Mouse (Mus musculus) retina, postnatal 7 days (tissue): ENCODE data around the gene Gm20481.
"Not testable (repeated sequence)": the region's sequence is repeated elsewhere in the genome, so short reads cannot be mapped to it uniquely, and the experiment has no call there.

Experiments used
- DNase-seq: peaks from one replicate; pipeline ENCODE4 v3.0.0-alpha.2; 2012; ENCODE audit warnings: low read depth, low spot score

The Gm20481 gene

GRCm38 (mm10) chr17:34975581-34976492 is 6.1 kb downstream of the Gm20481 start:
- DNase-seq = no peak

DNA sequence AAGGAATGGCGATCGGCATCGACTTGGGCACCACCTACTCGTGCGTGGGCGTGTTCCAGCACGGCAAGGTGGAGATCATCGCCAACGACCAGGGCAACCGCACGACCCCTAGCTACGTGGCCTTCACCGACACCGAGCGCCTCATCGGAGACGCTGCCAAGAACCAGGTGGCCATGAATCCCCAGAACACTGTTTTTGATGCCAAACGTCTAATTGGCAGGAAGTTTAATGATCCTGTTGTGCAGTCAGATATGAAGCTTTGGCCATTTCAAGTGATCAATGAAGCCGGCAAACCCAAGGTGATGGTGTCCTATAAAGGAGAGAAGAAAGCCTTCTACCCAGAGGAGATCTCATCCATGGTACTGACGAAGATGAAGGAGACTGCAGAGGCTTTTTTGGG is 7.3 kb downstream of the Gm20481 start:
- no peak for DNase-seq

- no peak for DNase-seq
These were observed 8.5 kb downstream of the Gm20481 start for GRCm38 (mm10) chr17:34978239-34978638.

DNA sequence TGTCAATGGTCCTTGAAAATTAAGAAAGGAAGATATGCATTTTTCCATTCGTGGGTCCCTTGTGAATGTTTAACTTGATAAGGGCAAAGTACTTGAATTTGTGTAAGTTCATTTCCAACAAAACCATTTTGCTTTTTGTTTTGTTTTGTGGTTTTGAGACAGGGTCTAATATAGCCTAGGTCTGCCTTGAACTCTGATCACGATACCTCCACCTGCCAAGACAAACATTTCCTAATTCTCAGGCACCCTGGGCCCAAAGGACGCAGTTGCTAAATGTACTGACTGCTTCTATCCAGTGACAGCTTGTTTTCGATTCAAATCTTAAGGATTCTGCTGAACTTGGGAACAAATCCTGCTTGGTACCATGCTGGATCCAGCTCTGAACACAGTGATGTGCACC is 9.9 kb downstream of the Gm20481 start:
- DNase-seq = no peak

DNA sequence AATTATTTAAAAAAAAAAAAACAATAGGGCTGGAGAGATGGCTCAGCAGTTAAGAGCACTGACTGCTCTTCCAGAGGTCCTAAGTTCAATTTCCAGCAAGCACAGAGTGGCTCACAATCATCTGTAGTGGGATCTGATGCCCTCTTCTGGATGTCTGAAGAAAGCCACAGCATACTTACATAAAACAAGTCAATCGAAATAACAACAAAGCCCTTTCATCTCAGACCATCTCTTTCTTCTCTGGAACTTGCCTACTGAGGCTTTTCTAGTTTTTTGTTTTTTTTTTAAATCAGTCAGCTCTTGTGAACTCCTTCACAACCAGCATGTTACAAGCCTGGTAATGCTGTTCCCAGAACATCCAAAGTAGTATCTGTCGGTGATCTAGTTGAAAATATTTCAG is 10.9 kb downstream of the Gm20481 start:
- DNase-seq = no peak

GRCm38 (mm10) chr17:34981690-34982180 is 12.0 kb downstream of the Gm20481 start, which contains the start of gene Lsm2:
TSS of gene Lsm2 (plus strand) at chr17:34981862.
- DNase-seq = peak; percentile 88

DNA sequence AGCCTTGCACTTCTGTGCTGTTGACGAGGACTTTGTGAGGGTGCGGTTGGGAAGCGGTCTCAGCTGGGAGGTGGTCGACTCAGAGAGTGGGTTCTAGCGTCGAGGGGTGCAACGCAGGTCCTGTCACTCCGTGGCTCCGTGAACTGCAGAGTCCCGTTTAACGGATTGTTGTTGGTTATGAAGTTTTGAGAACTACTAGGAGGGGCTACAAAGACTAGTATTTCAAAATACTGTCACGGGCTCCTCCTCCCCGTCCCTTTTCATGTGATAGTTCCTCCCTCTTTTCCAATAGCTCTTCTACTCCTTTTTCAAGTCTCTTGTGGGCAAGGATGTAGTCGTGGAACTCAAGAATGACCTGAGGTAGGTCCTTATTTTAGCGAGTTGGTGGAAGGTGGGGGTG is 12.6 kb downstream of the Gm20481 start:
- DNase-seq = no peak

GRCm38 (mm10) chr17:34984218-34984617 is 14.5 kb downstream of the Gm20481 start:
- no peak for DNase-seq

- no peak for DNase-seq
These were observed 25.0 kb downstream of the Gm20481 start for GRCm38 (mm10) chr17:34994751-34995150.

DNA sequence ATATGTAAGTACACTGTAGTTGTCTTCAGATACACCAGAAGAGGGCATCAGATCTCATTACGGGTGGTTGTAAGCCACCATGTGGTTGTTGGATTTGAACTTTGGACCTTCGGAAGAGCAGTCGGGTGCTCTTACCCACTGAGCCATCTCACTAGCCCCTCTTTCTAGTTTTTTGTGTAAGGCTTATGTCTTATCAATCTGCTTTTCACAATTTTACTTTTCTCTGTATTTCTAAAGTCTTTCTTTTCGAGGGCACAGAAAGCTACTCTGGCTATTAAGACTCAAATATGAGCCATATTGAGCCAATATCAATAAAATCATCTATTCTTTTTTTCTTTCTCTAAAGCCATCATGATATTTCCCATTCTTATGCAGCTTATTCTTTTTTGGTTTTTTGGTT is 25.5 kb downstream of the Gm20481 start:
- DNase-seq = not testable (repeated sequence)

DNA sequence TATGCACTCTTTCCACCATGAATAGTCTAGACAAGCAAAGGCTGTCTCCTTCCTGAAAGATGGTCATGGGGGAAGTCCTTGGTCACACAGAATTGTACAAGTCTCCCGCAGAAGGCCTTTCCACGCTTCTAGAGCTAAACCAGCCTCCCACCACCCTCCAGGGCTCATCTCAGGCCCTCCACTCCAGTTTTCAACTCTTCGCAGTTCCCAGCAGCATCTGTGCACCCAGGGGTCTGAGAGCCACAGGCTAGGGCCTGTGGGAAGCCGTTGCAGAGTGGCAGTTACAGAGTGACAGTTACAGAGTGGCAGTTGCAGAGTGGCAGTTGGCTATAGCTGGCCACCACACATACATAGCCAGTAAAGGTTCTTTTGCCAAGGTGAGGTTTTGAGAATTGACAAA is 26.2 kb downstream of the Gm20481 start:
- not testable (repeated sequence) for DNase-seq

GRCm38 (mm10) chr17:34996411-34997141 is 26.9 kb downstream of the Gm20481 start:
- DNase-seq = no peak

- DNase-seq = no peak
These were observed 27.4 kb downstream of the Gm20481 start for GRCm38 (mm10) chr17:34997142-34997483.

DNA sequence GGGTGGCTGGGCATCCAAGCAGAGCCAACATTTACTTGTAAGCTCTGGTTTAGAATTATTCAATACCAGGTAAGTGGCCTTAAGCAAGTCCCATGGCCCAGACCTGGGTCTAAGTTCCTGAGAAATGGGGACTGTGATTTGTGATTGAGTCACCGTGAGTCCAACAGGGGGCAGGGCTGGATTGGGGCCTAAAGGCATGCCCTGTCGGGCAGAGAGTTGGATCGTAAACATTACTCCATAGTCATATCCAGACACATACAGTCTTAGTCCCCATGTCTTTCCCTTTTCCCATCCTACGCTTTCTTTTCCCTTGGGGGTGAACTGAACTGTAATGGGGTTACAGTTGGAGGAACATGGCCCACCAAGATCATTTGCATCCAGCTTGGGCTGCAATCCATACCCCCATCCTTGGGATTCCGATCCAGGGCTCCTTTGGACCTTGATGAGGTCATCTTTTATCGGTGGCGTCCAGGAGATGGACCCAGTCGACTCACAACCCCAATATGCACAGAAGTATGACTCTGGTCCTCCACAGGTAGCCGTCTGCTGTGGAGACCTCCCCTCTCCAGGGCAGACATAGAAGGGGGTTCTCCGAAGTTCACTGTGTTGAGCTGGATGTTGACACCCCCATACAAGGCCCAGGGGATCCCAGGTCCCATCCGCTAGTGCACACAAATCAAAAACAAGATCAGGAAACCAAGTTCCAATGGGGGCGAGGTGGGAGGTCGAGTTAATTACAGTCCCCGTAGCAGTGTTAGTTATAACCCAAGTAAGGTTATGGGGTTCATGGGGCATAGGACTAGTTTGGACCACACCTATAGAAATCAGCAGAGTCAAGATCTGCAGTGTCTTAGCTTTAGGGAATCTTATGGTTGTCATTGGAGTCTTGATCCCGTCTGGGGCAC is 29.1 kb downstream of the Gm20481 start:
- no peak for DNase-seq

- not testable (repeated sequence) for DNase-seq
These were observed 30.4 kb downstream of the Gm20481 start for GRCm38 (mm10) chr17:34999871-35000716.

- DNase-seq = peak; percentile 77
These were observed 31.2 kb downstream of the Gm20481 start, which contains the start of gene Vars for GRCm38 (mm10) chr17:35000717-35001451. TSS of gene Vars (plus strand) at chr17:35000987.

DNA sequence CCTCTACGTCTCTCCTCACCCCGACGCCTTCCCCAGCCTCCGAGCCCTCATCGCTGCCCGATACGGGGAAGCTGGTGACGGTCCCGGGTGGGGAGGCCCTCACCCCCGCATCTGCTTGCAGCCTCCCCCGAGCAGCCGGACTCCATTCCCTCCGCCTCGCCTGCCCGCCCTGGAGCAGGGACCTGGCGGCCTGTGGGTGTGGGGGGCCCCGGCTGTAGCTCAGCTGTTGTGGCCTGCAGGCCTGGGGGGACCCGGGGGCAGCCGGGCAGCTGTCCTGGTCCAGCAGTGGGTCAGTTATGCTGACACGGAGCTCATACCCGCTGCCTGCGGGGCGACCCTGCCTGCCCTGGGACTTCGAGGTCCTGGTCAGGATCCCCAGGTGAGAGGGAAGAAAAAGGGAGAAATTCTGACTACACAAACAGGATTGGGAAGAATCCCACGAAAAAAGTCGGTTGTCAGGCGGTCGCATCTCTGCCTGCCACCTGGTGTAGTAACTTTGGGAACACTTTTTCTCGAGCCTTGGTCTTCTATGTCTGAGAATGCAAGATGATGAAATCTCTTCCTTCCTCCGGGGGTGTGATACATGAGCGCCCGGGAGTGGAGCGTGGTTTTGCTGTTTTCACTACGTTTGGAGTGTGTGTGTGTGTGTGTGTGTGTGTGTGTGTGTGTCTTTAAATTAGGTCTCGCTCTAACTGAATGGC is 31.9 kb downstream of the Gm20481 start:
- DNase-seq = no peak

- DNase-seq = no peak
These were observed 32.6 kb downstream of the Gm20481 start for GRCm38 (mm10) chr17:35002153-35002865.
